Mouse (Mus musculus) olfactory bulb, adult 2 months (tissue): ENCODE data around the gene Hist1h2ak. TPM values are rescaled to one million over a fixed set of nuclear protein-coding genes. Genes with fewer than 3 reads are reported as not detected.
"Not testable (repeated sequence)": the region's sequence is repeated elsewhere in the genome, so short reads cannot be mapped to it uniquely, and the experiment has no call there.

Experiments
- H3K27ac ChIP-seq: fragments of 200-500 bp; 2 replicates; pipeline ENCODE4 v1.5.1; 2012; ENCODE audit warnings: low read depth, low read length; ENCODE audit not compliant: insufficient read depth
- H3K4me1 ChIP-seq: fragments of 200-500 bp; 2 replicates; pipeline ENCODE4 v1.6.1; 2012; ENCODE audit warnings: low read length; ENCODE audit not compliant: control insufficient read depth, insufficient read depth
- H3K4me3 ChIP-seq: fragments of 200-500 bp; 2 replicates; pipeline ENCODE4 v1.5.1; 2012; ENCODE audit warnings: mild to moderate bottlenecking, low read depth, low read length, moderate library complexity; ENCODE audit not compliant: insufficient read depth
- CTCF ChIP-seq: fragments of 200-500 bp; IDR thresholded peaks from 2 replicates; pipeline ENCODE4 v1.5.1; 2012; ENCODE audit warnings: low read depth, mild to moderate bottlenecking, low read length, moderate library complexity; ENCODE audit not compliant: insufficient read depth
- POLR2A ChIP-seq: fragments of 200-500 bp; IDR thresholded peaks from 2 replicates; pipeline ENCODE4 v1.6.1; 2012; ENCODE audit warnings: mild to moderate bottlenecking, low read depth, low read length, moderate library complexity; ENCODE audit not compliant: insufficient read depth
- WGBS: fragments of 180-500 bp; shearing (Covaris S2); methylation state at CpG from one replicate; pipeline ENCODE4 v1.1.7; 2018; 5-methylcytosine and 5-hydroxymethylcytosine counted together
- polyA plus RNA-seq: library from polyadenylated mRNA; stranded (reverse); fragments of >200 nt; gene quantifications from 2 replicates; pipeline ENCODE4 v1.2.4, GENCODE M21; 2012; ENCODE audit warnings: low replicate concordance; ENCODE audit not compliant: missing spikeins, insufficient read depth, insufficient read length

Gene Hist1h2ak
- polyA plus RNA-seq, 1 experiment = not detected

GRCm38 (mm10) chr13:21778814-21779766, 25.5 kb upstream of the Hist1h2ak start:
- H3K27ac ChIP-seq = peak overlapping the region; percentile 43; the same call in 1 of the 2 replicates
- peak overlapping the region; percentile 62 for H3K4me3 ChIP-seq
- WGBS = 2% methylated on average over 33 of the region's 33 CpGs
- no peak for TF ChIP-seq POLR2A
- TF ChIP-seq CTCF = no peak
- no peaks in the 10 kb centered on the region; the same call in 1 of the 2 replicates for H3K4me1 ChIP-seq

DNA sequence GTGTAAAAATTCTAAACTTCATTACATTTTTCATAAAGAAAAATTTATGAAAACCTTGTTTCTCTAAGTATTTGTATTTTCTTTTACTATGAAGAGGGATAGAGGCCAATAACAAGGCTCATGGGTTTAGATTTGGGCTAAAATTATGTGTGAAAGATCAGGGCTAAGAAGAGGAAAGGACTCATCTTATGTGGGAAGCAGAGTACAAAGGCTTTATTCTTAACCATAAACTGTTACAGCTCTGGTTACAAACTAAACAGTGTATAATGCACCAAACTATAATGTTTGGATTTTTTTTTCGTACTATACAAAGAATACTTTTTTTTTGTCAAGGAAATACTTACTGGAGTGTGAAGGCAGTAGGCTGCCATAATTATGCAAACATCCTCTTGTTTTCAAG, 2.1 kb upstream of the Hist1h2ak start:
- no peak overlapping the region for H3K4me3 ChIP-seq
- H3K27ac ChIP-seq = no peak overlapping the region
- TF ChIP-seq POLR2A (no peak), CTCF (no peak)
- H3K4me1 ChIP-seq = peaks cover 2% of the 10 kb centered on the region; the same call in 1 of the 2 replicates
- WGBS = 52% methylated on average over 1 of the region's 1 CpGs

GRCm38 (mm10) chr13:21754294-21755001, 821 bp upstream of the Hist1h2ak start:
- H3K27ac ChIP-seq, H3K4me1 ChIP-seq: not testable (repeated sequence)
- peak overlapping the region; percentile 71 for H3K4me3 ChIP-seq
- WGBS = under 1% methylated on average over 23 of the region's 26 CpGs

DNA sequence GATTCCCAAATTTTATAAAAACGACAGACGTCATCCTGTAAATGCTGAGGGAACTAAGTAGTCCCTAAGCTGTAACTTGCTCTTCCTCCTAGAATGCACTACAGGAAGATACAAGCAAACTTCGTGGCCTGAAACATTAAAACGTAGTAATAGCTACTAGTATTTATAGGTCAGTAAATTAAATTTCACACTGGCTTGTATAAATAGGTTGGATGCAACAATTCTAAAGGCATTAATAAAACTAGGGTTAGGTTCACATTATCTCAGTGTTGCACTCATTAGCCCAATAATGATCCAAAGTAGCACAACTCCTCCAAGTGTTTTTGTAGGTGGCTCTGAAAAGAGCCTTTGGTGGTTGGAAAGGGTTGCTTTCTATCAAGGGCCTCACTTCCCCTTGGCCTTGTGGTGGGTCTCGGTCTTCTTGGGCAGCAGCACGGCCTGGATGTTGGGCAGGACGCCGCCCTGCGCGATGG, 540 bp downstream of the Hist1h2ak start:
- 5% methylated on average over 10 of the region's 10 CpGs for WGBS
- Histone ChIP-seq H3K4me1 (peaks cover 2% of the 10 kb centered on the region; the same call in 1 of the 2 replicates), H3K4me3 (peak overlapping the region; percentile 64), H3K27ac (peak overlapping the region; percentile 93)
- TF ChIP-seq CTCF (no peak), POLR2A (no peak)

DNA sequence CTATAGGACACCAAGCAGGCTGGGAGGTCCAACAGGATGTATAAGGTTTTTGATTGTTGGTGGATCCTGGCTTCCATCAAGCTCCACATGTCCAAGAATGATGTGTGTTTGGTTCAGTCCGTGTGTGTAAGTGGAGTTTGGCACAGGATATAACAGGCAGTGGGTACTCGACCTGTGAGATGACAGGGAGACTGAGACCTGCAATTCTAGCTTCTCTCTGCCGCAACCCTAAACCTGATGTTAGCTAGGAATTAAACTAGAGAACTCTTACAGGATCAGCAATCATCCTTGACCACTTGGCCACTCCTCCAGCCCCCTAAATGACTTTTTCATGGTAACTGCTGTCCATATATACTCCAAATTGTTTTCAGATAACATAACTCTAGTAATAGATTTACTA, 1.3 kb downstream of the Hist1h2ak start:
- H3K4me1 ChIP-seq = peaks cover 4% of the 10 kb centered on the region; the same call in 1 of the 2 replicates
- 45% methylated on average over 3 of the region's 3 CpGs for WGBS
- TF ChIP-seq CTCF = no peak
- no peak for TF ChIP-seq POLR2A
- H3K27ac ChIP-seq = 0 out of 2 replicates have a peak overlapping the region, but pooled peaks have one; percentile 37
- H3K4me3 ChIP-seq = no peak overlapping the region

GRCm38 (mm10) chr13:21751827-21752226, 1.8 kb downstream of the Hist1h2ak start:
- 67% methylated on average over 3 of the region's 3 CpGs for WGBS
- H3K4me1 ChIP-seq = peaks cover 5% of the 10 kb centered on the region; the same call in 1 of the 2 replicates

GRCm38 (mm10) chr13:21751417-21751816, 2.2 kb downstream of the Hist1h2ak start:
- Histone ChIP-seq H3K4me1 (peaks cover 5% of the 10 kb centered on the region; the same call in 1 of the 2 replicates), H3K27ac (no peak overlapping the region)

More at GRCm38 (mm10) chr13:21751827-21752226, 1.8 kb downstream of the Hist1h2ak start:
- TF ChIP-seq CTCF (no peak), POLR2A (no peak)
- no peak overlapping the region for H3K4me3 ChIP-seq
- no peak overlapping the region for H3K27ac ChIP-seq

DNA sequence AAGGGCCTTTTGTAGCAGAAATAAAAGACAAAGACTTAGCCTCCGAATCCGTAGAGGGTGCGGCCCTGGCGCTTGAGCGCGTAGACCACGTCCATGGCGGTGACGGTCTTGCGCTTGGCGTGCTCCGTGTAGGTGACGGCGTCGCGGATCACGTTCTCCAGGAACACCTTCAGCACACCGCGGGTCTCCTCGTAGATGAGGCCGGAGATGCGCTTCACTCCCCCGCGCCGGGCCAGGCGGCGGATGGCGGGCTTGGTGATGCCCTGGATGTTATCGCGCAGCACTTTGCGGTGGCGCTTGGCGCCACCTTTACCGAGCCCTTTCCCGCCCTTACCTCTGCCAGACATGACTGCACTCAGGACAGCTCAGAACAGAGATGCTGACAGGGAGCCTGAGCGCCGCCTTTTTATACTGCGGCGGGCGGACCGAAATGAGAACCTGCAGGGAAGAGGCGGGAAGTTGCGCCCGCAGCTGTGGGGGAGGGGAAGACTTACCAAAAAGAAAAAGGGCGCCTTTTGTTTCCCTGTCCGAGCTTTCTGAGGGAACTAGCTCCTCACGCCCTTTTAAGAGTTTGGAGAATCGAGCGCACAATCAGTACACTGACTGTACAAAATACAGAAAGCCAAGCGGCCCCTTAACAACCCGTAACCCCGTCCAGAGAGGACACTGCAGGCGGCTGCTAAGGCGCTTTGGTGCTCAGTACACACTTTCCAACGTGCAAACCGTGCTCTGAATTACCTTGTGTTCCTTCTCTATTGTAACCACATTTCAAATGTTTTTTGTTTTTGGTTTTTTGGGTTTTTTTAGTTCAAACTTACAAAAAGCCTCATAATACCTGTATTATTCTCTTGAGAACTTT, 3.2 kb downstream of the Hist1h2ak start, which contains the start of gene Hist1h4k:
TSS of gene Hist1h4k (minus strand) at position 347 of the 859 bp plus-strand sequence.
- not testable (repeated sequence) for H3K4me1 ChIP-seq, H3K27ac ChIP-seq
- under 1% methylated on average over 49 of the region's 56 CpGs for WGBS
- peak; percentile 81 for TF ChIP-seq POLR2A
- peak within 1 kb of the TSS; percentile 56 for H3K4me3 ChIP-seq

More at GRCm38 (mm10) chr13:21751417-21751816, 2.2 kb downstream of the Hist1h2ak start:
- TF ChIP-seq POLR2A (no peak), CTCF (no peak)
- H3K4me3 ChIP-seq = no peak overlapping the region
